Mouse (Mus musculus) olfactory bulb, adult 2 months (tissue): ENCODE measurements around the gene Aldh6a1.

Experiments
- CTCF ChIP-seq: fragments of 200-500 bp; IDR thresholded peaks from 2 replicates; pipeline ENCODE4 v1.5.1; 2012; ENCODE audit warnings: low read depth, mild to moderate bottlenecking, low read length, moderate library complexity; ENCODE audit not compliant: insufficient read depth
- POLR2A ChIP-seq: fragments of 200-500 bp; IDR thresholded peaks from 2 replicates; pipeline ENCODE4 v1.6.1; 2012; ENCODE audit warnings: mild to moderate bottlenecking, low read depth, low read length, moderate library complexity; ENCODE audit not compliant: insufficient read depth

GRCm38 (mm10) chr12:84461416-84461815 is 10.6 kb upstream of the Aldh6a1 start:
- no peak for TF ChIP-seq CTCF
- TF ChIP-seq POLR2A = no peak
